Mouse (Mus musculus) CD4-positive, CD25-positive, alpha-beta regulatory T cell, adult 4 months (primary cell): ENCODE results near the gene Fam186a. TPM values are rescaled to one million over a fixed set of nuclear protein-coding genes. Genes with fewer than 3 reads are reported as not detected.
"Not testable (repeated sequence)": the region's sequence is repeated elsewhere in the genome, so short reads cannot be mapped to it uniquely, and the experiment has no call there.

Source experiments
- ATAC-seq: one replicate; pipeline ENCODE4 v1.8.0; 2017
- polyA plus RNA-seq, 2 experiments: library from polyadenylated mRNA; unstranded; fragments of 100-300 nt; shearing (Covaris generic); gene quantifications; one replicate each; pipeline ENCODE4 v1.2.1; 2017

The Fam186a gene
- polyA plus RNA-seq: not detected

- no peak for ATAC-seq
These were observed at the start of gene Fam186a for GRCm38 (mm10) chr15:99966961-99967360. Fam186a (minus strand) TSS chr15:99967061.

- no peak for ATAC-seq
These were observed 39.3 kb upstream of the Fam186a start for GRCm38 (mm10) chr15:100006180-100006579.

- no peak for ATAC-seq
These were observed 37.9 kb upstream of the Fam186a start for GRCm38 (mm10) chr15:100004677-100005273.

DNA sequence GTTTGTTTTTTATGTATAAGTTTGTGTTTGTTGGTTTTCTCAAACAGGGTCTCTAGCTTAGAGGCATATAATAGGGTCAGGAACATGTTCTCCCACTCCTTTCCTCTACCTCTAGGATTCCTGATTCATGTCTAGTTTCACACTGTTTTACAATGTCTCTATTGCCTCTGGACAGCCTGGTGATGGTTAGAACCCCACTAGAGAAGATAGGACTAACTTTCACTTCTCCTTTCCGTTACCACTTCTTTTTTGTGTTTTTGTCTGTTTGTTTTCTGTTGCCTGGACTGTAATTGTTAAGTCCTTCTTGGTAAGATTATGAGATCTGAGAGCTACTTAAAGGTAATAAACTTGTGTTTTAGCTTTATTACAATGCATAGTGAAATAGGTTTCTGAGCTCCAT lies 32.5 kb upstream of the Fam186a start:
- no peak for ATAC-seq

GRCm38 (mm10) chr15:99997114-99997804 lies 30.4 kb upstream of the Fam186a start:
- no peak for ATAC-seq

DNA sequence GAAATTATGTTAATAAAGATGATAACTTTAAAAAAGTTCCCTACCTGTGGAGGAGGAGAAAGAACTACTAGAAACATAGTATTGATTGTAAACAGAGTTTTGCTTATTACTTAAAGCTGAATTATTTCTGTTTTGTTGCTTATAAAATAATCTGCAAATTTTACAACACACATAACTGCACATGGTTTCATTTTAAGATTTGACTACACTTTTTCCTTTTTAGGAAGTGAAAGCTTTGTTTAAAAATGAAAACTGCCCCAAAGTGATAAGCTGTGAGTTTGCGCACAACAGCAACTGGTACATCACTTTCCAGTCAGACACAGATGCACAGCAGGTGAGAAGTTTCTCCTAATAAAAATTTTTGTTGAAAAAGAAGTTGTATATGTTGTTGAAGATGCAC lies 26.2 kb upstream of the Fam186a start:
- ATAC-seq: no peak

DNA sequence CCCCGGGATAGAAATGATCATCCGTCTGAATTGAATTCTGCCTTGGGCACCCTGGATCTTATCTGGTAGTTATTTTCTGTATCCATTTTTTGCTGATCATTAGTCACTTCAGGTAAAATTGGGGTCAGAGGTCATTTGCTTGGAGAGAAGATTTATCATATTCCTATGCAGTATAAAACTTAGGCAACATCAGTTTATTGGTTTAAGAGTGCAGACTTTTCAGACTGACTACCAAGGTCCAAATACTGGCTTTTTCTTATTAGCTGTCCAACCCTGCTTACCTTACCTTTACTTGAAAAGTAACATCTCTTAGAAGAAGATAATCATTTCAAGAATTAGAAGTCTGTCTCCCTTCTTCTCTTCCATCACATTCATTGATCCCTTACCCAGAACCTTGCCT lies 12.9 kb upstream of the Fam186a start:
- no peak for ATAC-seq

DNA sequence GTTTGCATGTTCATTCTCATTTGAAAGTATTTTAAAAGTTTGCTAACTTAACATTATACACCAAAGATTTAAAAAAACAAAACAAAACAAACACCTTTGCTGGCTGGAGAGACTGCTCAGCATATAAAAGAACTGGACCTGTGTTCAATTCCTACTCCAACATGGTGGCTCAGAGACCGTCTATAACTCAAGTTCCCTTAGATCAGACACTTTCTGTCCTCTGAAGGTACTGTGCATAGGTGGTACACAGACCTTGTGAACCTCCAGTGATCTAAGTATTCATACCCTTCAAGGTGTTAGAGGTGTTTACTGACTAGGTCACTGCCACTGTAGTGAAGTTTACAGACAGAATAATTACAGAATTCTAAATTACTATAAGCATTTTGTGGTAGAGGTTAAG lies 12.4 kb upstream of the Fam186a start:
- ATAC-seq: no peak

- ATAC-seq: not testable (repeated sequence)
These were observed 9.3 kb upstream of the Fam186a start for GRCm38 (mm10) chr15:99976121-99976520.

DNA sequence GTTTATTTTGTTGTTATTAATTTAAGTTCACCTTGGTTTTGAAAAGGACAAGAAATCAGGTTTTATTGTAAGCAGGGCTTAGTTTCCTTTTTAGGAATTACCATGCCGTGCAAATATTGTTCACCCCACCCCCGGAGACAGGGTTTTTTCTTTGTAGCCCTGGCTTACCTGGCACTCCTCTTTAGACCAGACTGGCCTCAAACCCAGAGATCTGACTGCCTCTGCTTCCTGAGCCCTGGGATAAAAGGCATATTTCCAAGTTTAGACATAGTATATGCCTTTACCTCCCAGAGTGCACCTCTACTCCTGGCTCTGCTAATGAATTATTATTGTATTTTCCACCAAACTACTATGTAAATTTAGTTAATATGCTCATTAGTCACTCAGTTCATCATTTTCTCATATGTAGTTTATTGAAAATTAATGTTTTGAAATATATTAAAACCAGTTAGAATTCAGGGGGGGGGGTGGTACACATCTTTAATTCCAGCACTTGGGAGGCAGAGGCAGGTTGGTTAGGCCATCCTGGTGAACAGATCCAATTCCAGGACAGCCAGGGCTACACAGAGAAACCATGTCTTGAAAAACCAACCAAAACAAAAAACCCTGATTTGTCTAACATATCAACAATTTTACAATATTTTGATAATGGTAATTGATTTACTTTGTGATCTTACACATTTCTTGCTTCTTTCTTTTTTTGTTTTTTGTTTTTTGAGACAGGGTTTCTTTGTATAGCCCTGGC lies 7.8 kb upstream of the Fam186a start:
- no peak for ATAC-seq

- peak; percentile 37 for ATAC-seq
These were observed 6.4 kb upstream of the Fam186a start for GRCm38 (mm10) chr15:99972989-99973911.

GRCm38 (mm10) chr15:99972361-99972988 lies 5.6 kb upstream of the Fam186a start:
- peak; percentile 91 for ATAC-seq

DNA sequence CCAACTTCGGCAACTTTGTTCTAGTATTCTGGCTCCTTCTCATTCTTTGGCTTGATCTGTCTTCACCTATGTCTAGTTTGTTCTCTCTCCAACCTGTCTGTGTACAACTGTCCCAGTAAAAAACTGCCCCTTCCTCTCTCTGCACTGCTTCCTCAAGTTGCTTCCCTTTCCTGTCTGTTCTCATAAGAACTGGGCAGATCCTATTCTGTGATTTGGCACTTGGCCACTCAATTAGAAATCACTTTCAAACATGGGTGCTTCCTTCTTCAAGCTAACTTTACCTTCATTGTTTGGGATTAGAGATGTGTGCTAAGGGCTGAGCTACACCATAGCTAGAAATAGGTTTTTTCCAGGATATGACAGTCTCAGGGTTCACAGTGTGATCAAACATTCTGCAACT lies 3.7 kb upstream of the Fam186a start:
- ATAC-seq: no peak

- ATAC-seq: not testable (repeated sequence)
These were observed 2.9 kb upstream of the Fam186a start, which contains the start of gene Larp4 for GRCm38 (mm10) chr15:99969765-99970164. Larp4 (plus strand) TSS chr15:99970065.

GRCm38 (mm10) chr15:99965103-99965775 lies 1.6 kb downstream of the Fam186a start:
- ATAC-seq: no peak

GRCm38 (mm10) chr15:99955324-99955723 lies 11.5 kb downstream of the Fam186a start:
- ATAC-seq: no peak

GRCm38 (mm10) chr15:99940970-99941630 lies 25.8 kb downstream of the Fam186a start:
- no peak for ATAC-seq

- no peak for ATAC-seq
These were observed 26.4 kb downstream of the Fam186a start for GRCm38 (mm10) chr15:99940426-99940825.

- ATAC-seq: no peak
These were observed 29.0 kb downstream of the Fam186a start for GRCm38 (mm10) chr15:99937841-99938240.

DNA sequence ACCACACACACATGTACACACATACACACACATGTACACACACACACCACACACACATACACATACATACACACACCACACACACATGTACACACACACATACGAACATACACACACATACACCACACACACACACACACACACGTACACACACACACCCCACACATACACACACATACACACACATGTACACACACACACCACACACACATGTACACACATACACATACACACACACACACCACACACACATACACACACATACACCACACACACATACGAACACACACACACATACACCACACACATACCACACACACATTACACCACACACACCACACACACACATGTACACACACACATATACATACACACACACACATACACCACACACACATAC lies 30.2 kb downstream of the Fam186a start:
- no peak for ATAC-seq

- no peak for ATAC-seq
These were observed 32.4 kb downstream of the Fam186a start for GRCm38 (mm10) chr15:99934501-99934900.
